Mouse (Mus musculus) heart, adult 18-20 months (tissue): ENCODE results near the gene Sphk1. TPM values are rescaled to one million over a fixed set of nuclear protein-coding genes. Genes with fewer than 3 reads are reported as not detected.
A peak's percentile ranks its signal among the peaks of the same experiment; 100 is the strongest.
"Not testable (repeated sequence)": the region's sequence is repeated elsewhere in the genome, so short reads cannot be mapped to it uniquely, and the experiment has no call there.

Experiments
- DNase-seq, 2 experiments: peaks; one replicate each; pipeline ENCODE4 v3.0.0; 2021 to 2022; ENCODE audit warnings: mixed read lengths in 1 of 2
- long read RNA-seq, 2 experiments: library from polyadenylated mRNA; stranded (forward); transcript quantifications; one replicate each; pipeline ENCODE4 v2.0.0; 2021
- total RNA-seq, 2 experiments: library from RNA; stranded (reverse); gene quantifications; 2 replicates each; pipeline ENCODE4 v1.2.3; 2021

Gene Sphk1
- total RNA-seq = 1 to 10 TPM in 1 of 2 experiments, under 1 TPM in 1; 0.94 to 1.4 TPM
- long read RNA-seq, experiment 1, partial matches to known transcripts = 0 of 1 reads
- long read RNA-seq, experiment 1, other reads (novel, unspliced or antisense) = 0 of 1 reads
- long read RNA-seq, experiment 2 = 0 reads

- DNase-seq = no peak
Observed at GRCm38 (mm10) chr11:116530187-116531147, at the start of gene Sphk1. Sphk1 (plus strand) TSS chr11:116530925.

- no peak for DNase-seq
Observed at GRCm38 (mm10) chr11:116480975-116481374, 49.8 kb upstream of the Sphk1 start.

- no peak for DNase-seq
Observed at GRCm38 (mm10) chr11:116481776-116482175, 48.9 kb upstream of the Sphk1 start.

- DNase-seq = no peak
Observed at GRCm38 (mm10) chr11:116484261-116484660, 46.5 kb upstream of the Sphk1 start.

GRCm38 (mm10) chr11:116488207-116488606 lies 42.5 kb upstream of the Sphk1 start:
- no peak for DNase-seq

- DNase-seq = no peak
Observed at GRCm38 (mm10) chr11:116488693-116489375, 41.9 kb upstream of the Sphk1 start.

GRCm38 (mm10) chr11:116489771-116490231 lies 40.9 kb upstream of the Sphk1 start:
- no peak for DNase-seq

GRCm38 (mm10) chr11:116490232-116491107 lies 40.3 kb upstream of the Sphk1 start:
- DNase-seq = peak; percentile 92 to 93

GRCm38 (mm10) chr11:116491338-116491737 lies 39.4 kb upstream of the Sphk1 start:
- no peak for DNase-seq

- not testable (repeated sequence) for DNase-seq
Observed at GRCm38 (mm10) chr11:116492507-116492906, 38.2 kb upstream of the Sphk1 start.

- DNase-seq = no peak
Observed at GRCm38 (mm10) chr11:116493191-116493590, 37.5 kb upstream of the Sphk1 start.

- peak; percentile 69 to 72 for DNase-seq
Observed at GRCm38 (mm10) chr11:116493795-116494252, 36.9 kb upstream of the Sphk1 start, which contains the start of gene Prpsap1. Prpsap1 (minus strand) TSS chr11:116494202.

- peak; percentile 88 for DNase-seq
Observed at GRCm38 (mm10) chr11:116494474-116495174, 36.1 kb upstream of the Sphk1 start.

- DNase-seq = no peak
Observed at GRCm38 (mm10) chr11:116497313-116497712, 33.4 kb upstream of the Sphk1 start.

- DNase-seq = no peak
Observed at GRCm38 (mm10) chr11:116498596-116498995, 32.1 kb upstream of the Sphk1 start.

GRCm38 (mm10) chr11:116499018-116499417 lies 31.7 kb upstream of the Sphk1 start:
- DNase-seq = no peak

GRCm38 (mm10) chr11:116501005-116501746 lies 29.5 kb upstream of the Sphk1 start:
- peak; percentile 53 to 78 for DNase-seq

- DNase-seq = peak; percentile 37 to 44
Observed at GRCm38 (mm10) chr11:116504516-116504915, 26.2 kb upstream of the Sphk1 start.

- no peak for DNase-seq
Observed at GRCm38 (mm10) chr11:116505573-116505972, 25.2 kb upstream of the Sphk1 start.
